Mouse (Mus musculus): ENCODE results near the gene Prkar1a. TPM values are rescaled to one million over a fixed set of nuclear protein-coding genes. Genes with fewer than 3 reads are reported as not detected.

Prkar1a gene
- polyA plus RNA-seq, 1 experiment from 2014 or later = 360 TPM

DNA sequence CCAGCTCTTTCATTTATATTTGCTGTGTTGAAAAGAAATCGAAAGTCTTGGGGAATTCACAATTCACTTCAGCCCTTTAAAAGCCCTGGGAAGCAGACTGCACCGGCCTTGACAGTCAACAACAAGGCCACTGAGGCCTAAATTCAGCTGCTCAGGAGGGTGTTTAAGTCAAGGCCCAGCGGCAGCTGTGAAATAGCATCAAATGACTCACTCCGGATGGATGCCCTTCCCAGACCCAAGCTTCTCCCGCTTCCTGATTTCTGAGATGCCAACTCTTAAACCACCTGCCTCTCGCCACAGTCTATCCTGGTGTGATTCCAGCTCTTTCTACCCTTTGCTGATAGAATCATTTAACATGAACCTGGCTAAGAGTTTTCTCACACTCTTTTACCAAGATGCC lies 28.8 kb upstream of the Prkar1a start:
- Histone ChIP-seq H3K36me3 (no peaks in the 10 kb centered on the region), H3K9me3 (no peaks in the 10 kb centered on the region), H3K27me3 (no peaks in the 10 kb centered on the region), H3K4me1 (peaks cover 19% of the 10 kb centered on the region), H3K27ac (no peak overlapping the region), H3K4me2 (replicated peaks) (no peak overlapping the region), H3K9ac (no peak overlapping the region), H3K4me3 (no peak overlapping the region)
- ATAC-seq (ENCODE audit: low FRiP score, low read depth) = no peak
- 72% methylated on average over 6 of the region's 6 CpGs for WGBS

- Histone ChIP-seq H3K27me3 (no peaks in the 10 kb centered on the region), H3K4me2 (replicated peaks) (no peak overlapping the region), H3K9ac (no peak overlapping the region), H3K4me1 (peaks cover 19% of the 10 kb centered on the region), H3K9me3 (no peaks in the 10 kb centered on the region), H3K36me3 (no peaks in the 10 kb centered on the region), H3K27ac (no peak overlapping the region), H3K4me3 (no peak overlapping the region)
- WGBS = 11% methylated on average over 2 of the region's 2 CpGs
- ATAC-seq (ENCODE audit: low FRiP score, low read depth) = no peak
Observed at GRCm38 (mm10) chr11:109621183-109621582, 28.0 kb upstream of the Prkar1a start.

DNA sequence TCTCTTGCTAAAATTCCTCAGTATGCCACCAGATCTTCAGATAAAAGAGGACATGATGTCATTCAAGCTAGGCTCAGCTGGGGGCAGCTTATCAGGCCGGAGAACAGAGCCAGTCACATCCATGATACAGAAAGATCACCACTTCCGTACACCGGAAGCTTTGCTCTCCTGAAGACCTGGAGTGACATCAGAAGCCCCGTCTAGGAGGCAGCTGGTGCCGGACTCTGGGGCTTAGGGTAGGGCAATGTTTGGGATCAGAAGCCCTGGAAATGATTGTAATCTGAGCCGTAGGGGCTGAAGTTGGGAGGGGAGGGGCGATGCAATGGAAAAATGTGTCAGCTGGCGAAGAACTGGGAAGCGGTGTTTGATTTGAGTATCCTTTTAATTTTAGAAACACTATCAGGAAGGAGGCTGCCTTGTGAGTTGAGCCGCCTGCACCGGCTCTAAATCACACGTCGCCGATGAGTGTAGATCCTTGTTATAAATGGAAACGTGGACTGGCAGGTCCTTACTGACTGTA lies 26.6 kb upstream of the Prkar1a start:
- H3K36me3 ChIP-seq = no peaks in the 10 kb centered on the region
- H3K9ac ChIP-seq = peak overlapping the region; percentile 1; the same call in 1 of the 2 replicates
- H3K4me3 ChIP-seq = peak overlapping the region; percentile 18
- WGBS = 12% methylated on average over 15 of the region's 15 CpGs
- H3K9me3 ChIP-seq = no peaks in the 10 kb centered on the region
- ATAC-seq (ENCODE audit: low FRiP score, low read depth) = 0 out of 2 replicates have a peak, but pooled peaks have one; percentile 60
- H3K27ac ChIP-seq = no peak overlapping the region
- peaks cover 10% of the 10 kb centered on the region for H3K4me1 ChIP-seq
- peak overlapping the region; percentile 55 for H3K4me2 ChIP-seq (replicated peaks)
- H3K27me3 ChIP-seq = no peaks in the 10 kb centered on the region

DNA sequence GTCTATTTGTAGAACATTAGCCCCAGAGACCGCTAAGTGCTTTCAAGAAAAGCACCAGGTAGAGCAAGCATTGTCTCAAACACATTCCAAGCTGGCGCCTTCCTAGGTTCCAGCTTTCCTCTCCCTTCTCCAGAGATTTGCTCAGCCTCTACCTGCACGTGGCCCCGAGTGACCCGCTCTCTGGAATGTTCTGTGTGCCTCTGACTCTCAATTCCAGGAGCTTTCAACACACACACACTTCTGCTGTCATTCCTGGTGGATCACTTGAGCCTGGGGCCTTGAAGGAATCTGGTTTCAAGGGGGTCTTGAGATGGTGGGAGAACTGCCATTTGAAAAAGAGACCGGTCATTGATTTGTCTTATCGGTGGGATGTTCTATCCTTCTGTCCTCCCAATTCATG lies 26.0 kb upstream of the Prkar1a start:
- Histone ChIP-seq H3K4me3 (no peak overlapping the region), H3K9ac (no peak overlapping the region), H3K27me3 (no peaks in the 10 kb centered on the region), H3K27ac (no peak overlapping the region), H3K9me3 (no peaks in the 10 kb centered on the region), H3K4me1 (peaks cover 10% of the 10 kb centered on the region), H3K4me2 (replicated peaks) (0 out of 2 replicates have a peak overlapping the region, but pooled peaks have one; percentile 55), H3K36me3 (no peaks in the 10 kb centered on the region)
- no peak for ATAC-seq (ENCODE audit: low FRiP score, low read depth)
- 83% methylated on average over 7 of the region's 7 CpGs for WGBS

DNA sequence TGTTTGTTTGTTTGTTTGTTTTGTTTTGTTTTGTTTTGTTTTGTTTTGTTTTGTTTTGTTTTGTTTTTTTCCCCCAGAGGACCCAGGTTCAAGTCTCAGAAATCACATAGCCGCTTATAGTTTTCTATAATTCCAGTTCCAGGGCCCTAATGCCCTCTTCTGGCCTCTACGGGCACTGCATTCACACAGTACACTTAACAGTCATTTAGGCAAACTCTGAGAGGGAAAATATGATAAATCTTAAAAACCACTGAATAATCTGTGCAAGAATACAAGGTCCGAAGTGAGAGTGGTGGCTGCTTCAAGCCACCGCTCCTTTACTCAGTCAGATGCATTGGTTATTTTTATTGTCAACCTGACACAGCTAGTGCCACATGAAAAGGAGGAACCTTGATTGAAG lies 21.6 kb upstream of the Prkar1a start:
- no peaks in the 10 kb centered on the region for H3K36me3 ChIP-seq
- peaks cover 9% of the 10 kb centered on the region for H3K4me1 ChIP-seq
- H3K4me3 ChIP-seq = no peak overlapping the region
- H3K4me2 ChIP-seq (replicated peaks) = no peak overlapping the region
- no peaks in the 10 kb centered on the region for H3K9me3 ChIP-seq
- H3K27ac ChIP-seq = no peak overlapping the region
- WGBS = 87% methylated on average over 4 of the region's 4 CpGs
- no peak overlapping the region for H3K9ac ChIP-seq
- ATAC-seq (ENCODE audit: low FRiP score, low read depth) = no peak
- no peaks in the 10 kb centered on the region for H3K27me3 ChIP-seq

DNA sequence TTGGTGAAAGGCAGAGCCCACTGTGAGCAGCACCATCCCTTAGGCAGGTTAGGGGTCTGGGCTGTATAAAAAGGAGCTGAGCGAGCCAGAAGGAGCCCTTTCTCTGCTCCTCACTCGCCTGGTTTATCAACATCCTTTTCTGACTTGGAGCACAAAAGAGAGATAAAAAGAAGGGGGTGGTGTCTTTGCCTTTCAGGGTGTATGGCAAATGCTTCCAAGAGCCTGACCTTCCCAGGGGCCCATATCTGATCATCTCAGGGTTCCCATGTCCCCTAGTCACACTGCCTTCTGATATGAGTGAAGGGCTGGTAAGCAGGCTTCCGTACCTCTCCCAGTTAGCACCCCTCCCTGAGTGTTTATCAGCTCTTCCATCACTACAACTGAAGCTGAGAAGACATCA lies 21.1 kb upstream of the Prkar1a start:
- H3K27me3 ChIP-seq = no peaks in the 10 kb centered on the region
- no peak overlapping the region for H3K27ac ChIP-seq
- peaks cover 5% of the 10 kb centered on the region; the same call in 1 of the 2 replicates for H3K4me1 ChIP-seq
- no peaks in the 10 kb centered on the region for H3K36me3 ChIP-seq
- no peaks in the 10 kb centered on the region for H3K9me3 ChIP-seq
- 92% methylated on average over 3 of the region's 3 CpGs for WGBS
- no peak overlapping the region for H3K4me3 ChIP-seq
- ATAC-seq (ENCODE audit: low FRiP score, low read depth) = no peak
- H3K9ac ChIP-seq = no peak overlapping the region
- H3K4me2 ChIP-seq (replicated peaks) = no peak overlapping the region

DNA sequence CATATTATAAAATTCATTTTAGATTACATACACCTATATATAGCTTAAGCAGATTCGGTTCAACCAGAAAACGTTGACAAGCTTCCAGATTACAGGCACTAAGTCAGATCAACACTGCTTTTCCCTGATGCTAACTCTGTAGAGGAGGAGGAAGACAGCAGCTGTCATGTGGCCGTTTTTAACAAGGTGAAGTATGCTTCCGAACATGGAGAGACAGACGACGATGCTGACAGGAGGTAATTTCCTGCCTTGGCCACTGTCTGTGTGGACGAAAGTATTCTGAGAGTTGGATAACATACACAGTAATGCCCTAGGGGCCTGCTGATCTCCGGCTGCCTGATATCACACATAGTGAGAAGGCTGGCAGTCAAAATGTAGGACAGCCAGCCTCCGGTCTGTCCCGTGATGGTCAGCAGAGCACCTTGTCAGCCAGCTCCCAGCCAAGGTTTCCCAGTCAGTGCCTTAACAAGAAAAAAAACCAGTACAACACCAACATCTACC lies 20.1 kb upstream of the Prkar1a start:
- 45% methylated on average over 10 of the region's 10 CpGs for WGBS
- no peak overlapping the region for H3K4me3 ChIP-seq

GRCm38 (mm10) chr11:109634928-109635327 lies 14.3 kb upstream of the Prkar1a start:
- Histone ChIP-seq H3K4me3 (no peak overlapping the region), H3K4me2 (replicated peaks) (no peak overlapping the region), H3K27ac (no peak overlapping the region), H3K4me1 (no peaks in the 10 kb centered on the region), H3K36me3 (no peaks in the 10 kb centered on the region), H3K9ac (no peak overlapping the region), H3K27me3 (no peaks in the 10 kb centered on the region), H3K9me3 (no peaks in the 10 kb centered on the region)
- WGBS = 76% methylated on average over 9 of the region's 9 CpGs
- no peak for ATAC-seq (ENCODE audit: low FRiP score, low read depth)

More for the DNA sequence above, 20.1 kb upstream of the Prkar1a start:
- H3K4me2 ChIP-seq (replicated peaks) = no peak overlapping the region
- 0 out of 2 replicates have a peak, but pooled peaks cover 3% of the 10 kb centered on the region for H3K4me1 ChIP-seq
- no peak overlapping the region for H3K27ac ChIP-seq
- H3K9ac ChIP-seq = no peak overlapping the region
- H3K36me3 ChIP-seq = no peaks in the 10 kb centered on the region
- no peaks in the 10 kb centered on the region for H3K27me3 ChIP-seq
- H3K9me3 ChIP-seq = no peaks in the 10 kb centered on the region
- ATAC-seq (ENCODE audit: low FRiP score, low read depth) = no peak

GRCm38 (mm10) chr11:109635871-109636395 lies 13.3 kb upstream of the Prkar1a start:
- H3K4me2 ChIP-seq (replicated peaks) = no peak overlapping the region
- no peaks in the 10 kb centered on the region for H3K4me1 ChIP-seq
- 77% methylated on average over 6 of the region's 6 CpGs for WGBS
- H3K4me3 ChIP-seq = no peak overlapping the region
- no peaks in the 10 kb centered on the region for H3K36me3 ChIP-seq
- no peaks in the 10 kb centered on the region for H3K27me3 ChIP-seq
- H3K27ac ChIP-seq = no peak overlapping the region
- H3K9me3 ChIP-seq = no peaks in the 10 kb centered on the region
- ATAC-seq (ENCODE audit: low FRiP score, low read depth) = no peak
- no peak overlapping the region for H3K9ac ChIP-seq

DNA sequence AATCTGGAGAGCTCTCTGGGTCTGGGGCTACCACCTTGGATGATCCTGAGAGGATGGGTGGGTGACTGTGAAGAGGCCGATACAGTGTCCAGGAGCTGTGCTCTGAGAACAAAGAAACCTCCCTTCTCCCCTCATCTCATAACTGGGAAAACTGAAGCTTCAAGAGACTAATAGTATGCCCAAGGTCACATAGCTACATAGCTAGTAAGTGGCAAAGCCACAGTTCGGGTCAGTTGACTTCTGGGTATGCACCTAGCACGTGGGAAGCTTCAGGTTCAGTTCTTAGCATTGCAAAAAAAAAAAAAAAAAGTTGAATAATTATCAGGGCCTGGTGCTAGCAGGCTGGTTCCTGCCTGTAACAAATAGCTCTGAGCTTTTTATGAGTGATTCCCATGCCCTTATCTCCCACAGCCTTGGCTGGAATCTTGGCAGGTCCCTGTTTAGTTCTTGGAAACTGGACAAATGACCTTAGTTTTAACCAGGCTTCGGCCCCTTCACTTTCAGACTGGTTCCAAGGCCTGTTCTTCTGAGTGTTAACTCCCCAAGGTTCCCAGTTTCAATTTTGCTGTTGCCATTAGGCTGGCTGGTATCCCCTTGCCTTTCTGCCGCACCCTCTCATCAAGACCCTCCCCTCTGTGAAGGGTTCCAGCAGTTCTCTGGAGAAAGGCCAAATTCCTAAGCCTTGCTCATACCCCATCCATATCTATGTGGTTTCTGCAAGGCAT lies 7.5 kb upstream of the Prkar1a start:
- peaks cover under 1% of the 10 kb centered on the region; the same call in 1 of the 2 replicates for H3K4me1 ChIP-seq
- ATAC-seq (ENCODE audit: low FRiP score, low read depth) = no peak
- H3K4me3 ChIP-seq = no peak overlapping the region
- no peak overlapping the region for H3K27ac ChIP-seq
- H3K27me3 ChIP-seq = no peaks in the 10 kb centered on the region
- H3K9me3 ChIP-seq = no peaks in the 10 kb centered on the region
- no peaks in the 10 kb centered on the region for H3K36me3 ChIP-seq
- no peak overlapping the region for H3K4me2 ChIP-seq (replicated peaks)
- 72% methylated on average over 5 of the region's 5 CpGs for WGBS
- no peak overlapping the region for H3K9ac ChIP-seq

- 47% methylated on average over 7 of the region's 7 CpGs for WGBS
- no peak overlapping the region for H3K9ac ChIP-seq
- no peaks in the 10 kb centered on the region for H3K9me3 ChIP-seq
- H3K27me3 ChIP-seq = no peaks in the 10 kb centered on the region
- H3K4me3 ChIP-seq = no peak overlapping the region
- no peak overlapping the region for H3K4me2 ChIP-seq (replicated peaks)
- no peak overlapping the region for H3K27ac ChIP-seq
- peaks cover 35% of the 10 kb centered on the region for H3K4me1 ChIP-seq
- H3K36me3 ChIP-seq = peaks cover 4% of the 10 kb centered on the region; the same call in 1 of the 2 replicates
- no peak for ATAC-seq (ENCODE audit: low FRiP score, low read depth)
Observed at GRCm38 (mm10) chr11:109648510-109648909, 695 bp upstream of the Prkar1a start.

DNA sequence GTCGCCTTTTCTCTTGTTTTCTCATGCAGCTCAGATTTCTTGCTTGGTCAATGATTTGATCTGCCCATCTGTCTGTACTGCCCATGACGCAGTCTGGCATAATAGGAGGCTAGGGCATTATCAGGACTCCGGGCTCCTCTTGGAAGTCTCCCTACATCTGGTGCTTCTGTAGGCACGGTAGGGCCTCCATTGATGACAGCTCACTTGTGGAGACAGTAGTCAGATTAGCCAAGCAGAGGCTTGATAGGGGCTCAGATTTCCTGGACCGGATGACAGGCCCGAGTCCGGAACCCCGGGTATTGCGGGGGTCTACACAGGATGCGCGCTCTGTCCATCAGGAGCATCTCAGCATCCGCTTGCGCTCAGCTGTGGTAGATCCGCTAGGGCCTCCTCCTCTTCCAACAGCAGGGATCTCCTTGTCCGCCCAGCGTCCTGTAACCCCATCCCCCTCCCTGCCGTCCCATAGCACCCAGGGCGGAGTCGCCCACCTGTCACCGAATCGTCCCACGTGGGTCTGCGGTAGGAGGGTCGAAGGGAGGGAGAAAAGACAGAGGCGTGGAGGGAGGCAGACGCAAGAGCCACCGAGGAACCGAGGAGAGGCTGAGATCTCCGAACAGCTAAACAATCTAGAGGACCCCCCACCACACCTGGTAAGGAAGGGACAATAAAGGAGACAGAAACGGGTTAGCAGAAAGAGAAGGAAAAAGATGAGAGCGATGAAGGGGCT lies 933 bp downstream of the Prkar1a start:
- WGBS = 2% methylated on average over 31 of the region's 31 CpGs
- Histone ChIP-seq H3K4me2 (replicated peaks) (peak overlapping the region; percentile 90), H3K9me3 (no peaks in the 10 kb centered on the region)

More for the DNA sequence above, 933 bp downstream of the Prkar1a start:
- Histone ChIP-seq H3K27me3 (no peaks in the 10 kb centered on the region), H3K9ac (peak overlapping the region; percentile 97), H3K36me3 (peaks cover 17% of the 10 kb centered on the region), H3K4me1 (peaks cover 39% of the 10 kb centered on the region), H3K27ac (no peak overlapping the region; the same call in 1 of the 2 replicates), H3K4me3 (peak overlapping the region; percentile 94)
- peak; percentile 74 for ATAC-seq (ENCODE audit: low FRiP score, low read depth)

Data from limb, embryonic 13.5 days (tissue).